ENCODE assay signal across 8 mouse cellular contexts in genomic region chr14:76164904-76165755, GRCm38 (mm10). TPM values are rescaled to one million over a fixed set of nuclear protein-coding genes. Genes with fewer than 3 reads are reported as not detected.
DNase-seq lines count a peak whose midpoint lies in the region; ATAC-seq and TF ChIP-seq lines count a peak whose summit lies in the region.

No protein-coding gene starts in this region.

- no peak overlapping the region for H3K27ac ChIP-seq in liver, embryonic 11.5 days (ENCODE audit: low read depth, low read length)
- no peak overlapping the region for H3K27ac ChIP-seq in forebrain, embryonic 16.5 days (ENCODE audit: low read length)
- peak overlapping the region; percentile 7; the same call in 1 of the 2 replicates for H3K27ac ChIP-seq in layer of hippocampus, adult 2 months
- no peak overlapping the region for H3K27ac ChIP-seq in midbrain, postnatal 0 days (ENCODE audit: low read depth, low read length)

- no peak overlapping the region for H3K9ac ChIP-seq in liver, embryonic 11.5 days (ENCODE audit: low read depth, low read length)
- H3K9ac ChIP-seq in forebrain, embryonic 16.5 days (replicated peaks; ENCODE audit: low read depth, low read length) = peak overlapping the region; percentile 29; the same call in 1 of the 2 replicates
- H3K9ac ChIP-seq in midbrain, postnatal 0 days (replicated peaks; ENCODE audit: low read length, poor library complexity, severe bottlenecking) = no peak overlapping the region

- no peak for ATAC-seq in liver, embryonic 11.5 days (replicated peaks; ENCODE audit: low FRiP score)
- ATAC-seq in forebrain, embryonic 16.5 days = peak; percentile 45; the same call in 1 of the 2 replicates
- ATAC-seq in midbrain, postnatal 0 days (ENCODE audit: low FRiP score) = peak; percentile 20; the same call in 1 of the 2 replicates

- H3K4me1 ChIP-seq in liver, embryonic 11.5 days (replicated peaks; ENCODE audit: control insufficient read depth, insufficient read depth, low read length) = no peaks in the 10 kb centered on the region
- peaks cover 7% of the 10 kb centered on the region for H3K4me1 ChIP-seq in forebrain, embryonic 16.5 days (replicated peaks; ENCODE audit: control insufficient read depth, insufficient read depth, low read length)
- no peaks in the 10 kb centered on the region for H3K4me1 ChIP-seq in midbrain, postnatal 0 days (ENCODE audit: insufficient read depth, low read length)

- H3K36me3 ChIP-seq in liver, embryonic 11.5 days (ENCODE audit: control insufficient read depth, insufficient read depth, low read length) = no peaks in the 10 kb centered on the region
- no peaks in the 10 kb centered on the region for H3K36me3 ChIP-seq in forebrain, embryonic 16.5 days (ENCODE audit: control insufficient read depth, insufficient read depth)
- no peaks in the 10 kb centered on the region for H3K36me3 ChIP-seq in midbrain, postnatal 0 days (ENCODE audit: insufficient read depth, low read length)

- 16% methylated on average over 32 of the region's 32 CpGs for WGBS in liver, embryonic 11.5 days
- WGBS in forebrain, embryonic 16.5 days = 39% methylated on average over 32 of the region's 32 CpGs
- WGBS in midbrain, postnatal 0 days = 31% methylated on average over 32 of the region's 32 CpGs

- no peak overlapping the region for H3K4me3 ChIP-seq in liver, embryonic 11.5 days (ENCODE audit: low read depth, low read length)
- H3K4me3 ChIP-seq in forebrain, embryonic 16.5 days (replicated peaks; ENCODE audit: low read length) = peak overlapping the region; percentile 23
- peak overlapping the region; percentile 40 for H3K4me3 ChIP-seq in layer of hippocampus, adult 2 months
- 0 out of 2 replicates have a peak overlapping the region, but pooled peaks have one; percentile 10 for H3K4me3 ChIP-seq in midbrain, postnatal 0 days (ENCODE audit: low read depth, low read length)

- no peak for TF ChIP-seq CTCF in layer of hippocampus, adult 2 months (conservative IDR thresholded peaks at IDR 0.05)
- TF ChIP-seq CTCF in midbrain, postnatal 0 days (IDR thresholded peaks at IDR 0.05) = no peak

- H3K9me3 ChIP-seq in liver, embryonic 11.5 days (ENCODE audit: control insufficient read depth, low read length) = no peaks in the 10 kb centered on the region
- no peaks in the 10 kb centered on the region for H3K9me3 ChIP-seq in forebrain, embryonic 16.5 days (ENCODE audit: control insufficient read depth, low read length)
- no peaks in the 10 kb centered on the region for H3K9me3 ChIP-seq in midbrain, postnatal 0 days (ENCODE audit: low read length)

- H3K27me3 ChIP-seq in liver, embryonic 11.5 days (replicated peaks; ENCODE audit: control insufficient read depth, insufficient read depth, low read length) = peaks cover 12% of the 10 kb centered on the region
- no peaks in the 10 kb centered on the region for H3K27me3 ChIP-seq in forebrain, embryonic 16.5 days (replicated peaks; ENCODE audit: control insufficient read depth, insufficient read depth, low read length)
- no peaks in the 10 kb centered on the region for H3K27me3 ChIP-seq in midbrain, postnatal 0 days (ENCODE audit: insufficient read depth, low read length)

- DNase-seq in liver, embryonic 11.5 days (ENCODE audit: low spot score) = no peak
- DNase-seq in liver = no peak
- peak; percentile 65 for DNase-seq in embryo, embryonic 10 days (ENCODE audit: low spot score)
- DNase-seq in layer of hippocampus, adult 2 months (ENCODE audit: low spot score in 2 of 2) = peak; percentile 22 to 23
- no peak for DNase-seq in midbrain, postnatal 0 days (ENCODE audit: low spot score)
- no peak for DNase-seq in yolk sac, embryonic 10.5 days (ENCODE audit: low spot score)
- no peak for DNase-seq in kidney, postnatal 14 days

- H3K4me2 ChIP-seq in liver, embryonic 11.5 days = peak overlapping the region; percentile 43
- H3K4me2 ChIP-seq in forebrain, embryonic 16.5 days (ENCODE audit: low read length) = peak overlapping the region; percentile 48
- H3K4me2 ChIP-seq in midbrain, postnatal 0 days (ENCODE audit: low read depth, low read length, poor library complexity, severe bottlenecking) = peak overlapping the region; percentile 30

RNA-seq across cellular contexts. Expression of gene Nufip1, which starts 54.4 kb away (rescaled TPM):
- polyA plus RNA-seq in liver, embryonic 11.5 days (2014; fragmentation: Nextera tagmentation; extraction: Ambion mirVana) = 17.3 and 18.5 TPM in 2 replicates
- 15.4 and 16.5 TPM in 2 replicates for polyA plus RNA-seq in forebrain, embryonic 16.5 days (2015; fragmentation: Nextera tagmentation; extraction: Ambion mirVana)
- 1 to 10 TPM; 9.7 to 9.9 TPM for total RNA-seq in layer of hippocampus, adult 2 months (2021)
- total RNA-seq in midbrain, postnatal 0 days (2014; rRNA removed) = 10.4 and 10.6 TPM in 2 replicates
- 12.8 and 14.3 TPM in 2 replicates for polyA plus RNA-seq in midbrain, postnatal 0 days (2015; fragmentation: Nextera tagmentation; extraction: Ambion mirVana)

RNA-seq across cellular contexts. Expression of gene Gpalpp1, which starts 54.6 kb away (rescaled TPM):
- 15.7 and 16.3 TPM in 2 replicates for polyA plus RNA-seq in liver, embryonic 11.5 days (2014; fragmentation: Nextera tagmentation; extraction: Ambion mirVana)
- polyA plus RNA-seq in forebrain, embryonic 16.5 days (2015; fragmentation: Nextera tagmentation; extraction: Ambion mirVana) = 16.1 and 17.2 TPM in 2 replicates
- 10 to 100 TPM; 25.2 to 25.7 TPM for total RNA-seq in layer of hippocampus, adult 2 months (2021)
- 18.6 and 20.2 TPM in 2 replicates for total RNA-seq in midbrain, postnatal 0 days (2014; rRNA removed)
- 8.3 and 8.6 TPM in 2 replicates for polyA plus RNA-seq in midbrain, postnatal 0 days (2015; fragmentation: Nextera tagmentation; extraction: Ambion mirVana)

Comparison
In these comparisons a context has a peak if more than half of its experiments do, and no peak if none do; other contexts are left out.
1. DNase-seq: peak in embryo, embryonic 10 days (single experiment) and layer of hippocampus, adult 2 months (2 of 2); none in liver, embryonic 11.5 days (single experiment), liver (single experiment), midbrain, postnatal 0 days (single experiment), yolk sac, embryonic 10.5 days (single experiment) and kidney, postnatal 14 days (single experiment).
2. Peak in every context shown above with its lines, with median percentiles within 50 percentile points of each other: H3K4me2 ChIP-seq.